Mouse (Mus musculus) MEL (cell line): ENCODE data around the gene Raver2.

Experiments used
- CTCF ChIP-seq, 3 experiments: IDR thresholded peaks in 2 of 3; conservative IDR thresholded peaks in 1 of 3; 2 replicates each; pipeline ENCODE4 v1.5.1; 2011 to 2012; ENCODE audit warnings: low read length in 3 of 3, low read depth in 2 of 3, mild to moderate bottlenecking in 2 of 3, improper control_type of control experiment in 1 of 3, inconsistent platforms in 1 of 3, mixed read lengths in 1 of 3, moderate library complexity in 1 of 3; ENCODE audit not compliant: control insufficient read depth in 1 of 3, insufficient read depth in 1 of 3, poor library complexity in 1 of 3, severe bottlenecking in 1 of 3
- EP300 ChIP-seq, 2 experiments: IDR thresholded peaks; 2 replicates each; pipeline ENCODE4 v1.6.1; 2011; ENCODE audit warnings: improper control_type of control experiment in 2 of 2, low read length in 2 of 2, low read depth in 1 of 2, mild to moderate bottlenecking in 1 of 2
- NRF1 ChIP-seq: IDR thresholded peaks from 2 replicates; pipeline ENCODE4 v1.6.1; 2014; ENCODE audit warnings: low read depth, mild to moderate bottlenecking, inconsistent platforms, low read length, improper control_type of control experiment, moderate library complexity; ENCODE audit not compliant: poor library complexity, insufficient read depth, severe bottlenecking
- POLR2A ChIP-seq, 2 experiments: IDR thresholded peaks; 2 replicates each; pipeline ENCODE4 v1.6.1; 2011 to 2012; ENCODE audit warnings: low read length in 2 of 2, mild to moderate bottlenecking in 2 of 2, control low read depth in 1 of 2, improper control_type of control experiment in 1 of 2, low read depth in 1 of 2, moderate library complexity in 1 of 2; ENCODE audit not compliant: control insufficient read depth in 1 of 2, insufficient read depth in 1 of 2, poor library complexity in 1 of 2
- USF1 ChIP-seq: IDR thresholded peaks from 2 replicates; pipeline ENCODE4 v1.6.1; 2014; ENCODE audit warnings: low read depth, mild to moderate bottlenecking, inconsistent platforms, low read length, improper control_type of control experiment, moderate library complexity

- TF ChIP-seq POLR2A (IDR thresholded peaks at IDR 0.05; ENCODE audit: control insufficient read depth in 1 of 2, insufficient read depth in 1 of 2, low read depth in 1 of 2, low read length in 2 of 2, poor library complexity in 1 of 2): no peak
- TF ChIP-seq EP300 (IDR thresholded peaks at IDR 0.05; ENCODE audit: low read depth in 1 of 2, low read length in 2 of 2): no peak
- no peak for TF ChIP-seq USF1
- no peak for TF ChIP-seq CTCF (IDR thresholded peaks at IDR 0.05 in 2 of 3, conservative IDR thresholded peaks at IDR 0.05 in 1 of 3; ENCODE audit: control insufficient read depth in 1 of 3, insufficient read depth in 1 of 3, low read depth in 2 of 3, low read length in 3 of 3, poor library complexity in 1 of 3, severe bottlenecking in 1 of 3)
- TF ChIP-seq NRF1: no peak
These were observed 75.6 kb downstream of the Raver2 start for GRCm38 (mm10) chr4:101144361-101144760.
